Mouse (Mus musculus): ENCODE data around the gene Dennd1c. TPM values are rescaled to one million over a fixed set of nuclear protein-coding genes. Genes with fewer than 3 reads are reported as not detected.

Gene Dennd1c
- polyA plus RNA-seq, 1 experiment = 7.2 TPM

DNA sequence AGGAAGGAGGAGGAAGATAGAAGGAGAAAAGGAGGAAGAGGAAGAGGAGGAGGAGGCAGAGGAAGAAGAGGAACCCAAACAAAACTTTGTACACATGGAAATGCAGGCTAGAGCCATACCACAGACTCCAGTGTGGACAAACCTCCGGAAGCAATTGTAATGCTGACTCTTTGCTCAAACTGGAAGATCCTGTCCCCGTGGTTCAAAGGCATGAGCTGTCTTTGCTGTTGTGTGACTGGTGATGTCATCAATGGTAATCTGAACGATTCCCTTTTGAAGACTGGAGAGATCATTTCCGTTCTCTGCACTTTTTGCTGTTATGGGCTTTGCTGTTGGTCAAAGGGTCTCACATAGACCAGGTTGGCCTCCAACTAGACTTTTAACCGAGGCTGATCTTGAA, 20.0 kb upstream of the Dennd1c start:
- no peak for DNase-seq (ENCODE audit: low read depth, low spot score)
- WGBS = 58% methylated on average over 5 of the region's 5 CpGs

DNA sequence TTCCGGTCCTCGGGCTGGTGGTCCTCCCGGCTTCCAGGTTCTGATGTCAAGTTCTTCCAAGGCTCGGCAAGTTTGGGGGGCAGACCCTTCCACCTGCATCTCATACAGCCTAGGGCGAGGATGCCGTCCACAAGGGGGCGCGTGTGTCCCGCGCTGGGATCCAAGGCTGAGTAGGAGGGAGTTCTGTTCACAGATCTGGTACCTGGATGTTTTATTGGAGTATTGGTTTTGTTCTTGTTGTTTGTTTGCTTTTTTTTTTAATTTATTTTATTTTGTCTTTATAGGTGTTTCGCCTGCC, 18.3 kb upstream of the Dennd1c start:
- 1% methylated on average over 11 of the region's 11 CpGs for WGBS
- peak; percentile 45 for DNase-seq (ENCODE audit: low read depth, low spot score)

DNA sequence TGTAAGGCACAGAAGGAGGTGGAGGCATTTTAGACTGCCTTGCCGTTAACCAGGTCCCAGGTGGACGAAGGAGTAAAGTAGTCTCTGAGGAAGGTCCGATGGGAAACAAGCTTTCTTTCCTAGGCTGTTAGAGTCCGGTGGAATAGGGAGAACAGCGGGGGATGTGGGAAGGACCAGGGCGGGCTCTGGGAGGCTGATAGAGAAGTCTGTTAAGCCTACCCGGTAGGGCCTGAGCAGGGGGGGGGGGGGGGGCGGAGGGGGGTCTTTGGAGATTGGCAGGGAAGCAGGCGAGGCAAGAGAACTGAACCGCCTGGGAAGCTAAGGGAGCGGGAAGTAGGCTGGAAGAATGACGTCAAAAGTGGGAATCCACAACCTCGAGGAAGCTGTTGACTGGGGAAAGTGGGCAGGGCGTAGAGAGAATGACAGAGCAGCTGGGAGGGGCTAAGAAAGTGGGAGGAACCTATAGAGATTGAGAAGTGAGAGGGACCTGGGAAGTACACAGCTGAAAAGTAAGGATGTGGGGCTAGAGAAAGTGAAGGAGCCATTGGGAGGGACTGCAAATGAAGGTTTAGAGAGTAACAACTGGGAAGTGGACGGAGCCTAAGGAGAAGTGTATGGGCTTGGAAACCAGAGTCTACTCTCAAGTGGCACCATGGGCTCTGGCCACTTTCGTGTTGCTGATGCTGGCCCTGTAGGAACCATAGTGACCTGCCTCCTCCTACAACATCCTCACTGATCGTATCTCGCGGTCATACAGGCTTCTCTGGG, 17.7 kb upstream of the Dennd1c start:
- DNase-seq (ENCODE audit: low read depth, low spot score) = peak; percentile 71
- WGBS = 3% methylated on average over 19 of the region's 19 CpGs

DNA sequence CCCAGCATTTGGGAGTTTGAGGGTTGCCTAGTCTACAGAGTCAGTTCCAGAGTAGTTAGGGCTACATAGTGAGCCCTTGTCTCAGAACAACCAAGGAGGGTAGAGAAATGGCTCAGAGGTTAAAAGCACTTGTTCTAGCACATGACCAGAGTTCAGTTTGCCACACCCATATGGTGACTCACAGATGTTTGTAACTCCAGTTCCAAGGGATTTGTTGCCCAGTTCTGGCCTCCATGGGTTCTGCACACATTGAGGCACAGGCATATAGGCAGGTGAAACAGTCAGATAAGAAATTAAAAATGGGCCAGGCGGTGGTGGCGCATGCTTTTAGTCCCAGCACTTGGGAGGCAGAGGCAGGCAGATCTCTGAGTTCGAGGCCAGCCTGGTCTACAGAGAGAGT, 15.9 kb upstream of the Dennd1c start:
- peak; percentile 75 for DNase-seq (ENCODE audit: low read depth, low spot score)
- WGBS = 72% methylated on average over 3 of the region's 3 CpGs

DNA sequence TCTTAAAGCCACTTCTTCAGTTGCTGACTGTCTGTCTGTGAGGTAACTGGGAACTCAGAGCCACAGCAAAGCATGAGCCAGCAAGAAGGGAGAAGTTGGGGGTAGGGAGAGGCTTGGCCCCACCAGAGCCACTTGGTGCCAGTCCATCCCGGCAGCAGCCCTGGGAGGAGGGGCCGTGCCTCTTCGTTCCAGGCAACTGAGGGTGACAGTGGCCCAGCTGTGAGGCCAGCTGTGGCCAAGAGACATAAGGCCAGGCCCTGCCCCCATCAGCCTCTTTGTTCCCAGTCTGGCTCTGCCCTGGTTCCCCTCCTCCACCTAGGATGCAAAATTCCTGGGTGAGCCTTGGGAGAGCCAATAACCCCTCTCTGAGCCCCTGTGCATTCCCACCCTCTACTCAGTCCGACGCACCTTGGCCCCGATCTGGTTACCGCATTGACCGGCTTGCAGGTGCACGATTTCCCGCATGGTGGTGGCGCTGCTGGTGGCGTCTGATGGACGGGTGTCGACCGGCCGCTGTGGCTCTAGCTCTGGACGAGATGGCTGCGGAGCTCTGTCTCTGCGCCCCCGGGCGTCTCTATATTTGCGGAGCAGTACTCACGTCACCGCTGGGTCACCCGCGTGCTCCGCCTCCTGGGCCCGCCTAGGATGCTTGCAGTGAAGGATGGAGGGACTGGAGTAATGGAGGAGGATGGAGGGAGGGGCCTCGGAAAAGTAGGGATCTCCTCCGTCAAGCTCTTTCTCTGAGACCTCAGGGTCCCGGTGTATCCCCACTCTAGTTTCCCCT, 8.9 kb upstream of the Dennd1c start, which contains the start of gene Tubb4a:
Tubb4a (minus strand) TSS at position 734 of the 784 bp plus-strand sequence.
- DNase-seq (ENCODE audit: low read depth, low spot score) = no peak
- 7% methylated on average over 31 of the region's 31 CpGs for WGBS

DNA sequence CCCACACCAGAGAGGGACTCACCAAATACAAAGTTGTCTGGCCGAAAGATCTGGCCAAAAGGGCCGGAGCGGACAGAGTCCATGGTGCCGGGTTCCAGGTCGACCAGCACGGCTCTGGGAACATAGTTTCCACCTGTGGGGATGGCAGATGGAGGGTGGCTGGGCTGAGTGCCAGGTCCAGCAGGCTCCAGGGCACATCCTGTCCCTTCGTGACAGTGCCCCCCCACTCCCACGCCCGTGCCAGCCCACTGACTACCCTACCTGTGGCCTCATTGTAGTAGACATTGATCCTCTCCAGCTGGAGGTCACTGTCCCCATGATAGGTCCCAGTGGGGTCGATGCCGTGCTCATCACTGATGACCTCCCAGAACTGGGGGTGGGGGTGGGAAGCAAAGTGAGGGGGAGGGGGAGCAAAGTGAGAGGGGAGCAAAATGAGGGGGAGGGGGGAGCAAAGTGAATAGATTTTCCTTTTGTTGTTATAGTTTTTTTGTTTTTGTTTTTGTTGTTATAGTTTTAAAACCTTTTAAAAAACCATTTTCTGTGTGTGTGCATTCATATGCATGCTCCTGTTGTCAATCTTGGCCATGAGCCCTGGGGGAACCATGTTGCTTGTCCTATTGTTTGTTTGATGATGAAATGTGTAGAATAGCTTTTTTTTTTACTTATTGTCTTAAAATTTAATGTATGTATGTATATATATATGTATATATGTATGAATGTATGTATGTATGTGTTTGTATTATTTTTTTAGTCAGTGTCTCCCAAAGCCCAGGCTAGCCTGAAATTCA, 7.8 kb upstream of the Dennd1c start:
- no peak for DNase-seq (ENCODE audit: low read depth, low spot score)
- 81% methylated on average over 11 of the region's 11 CpGs for WGBS

DNA sequence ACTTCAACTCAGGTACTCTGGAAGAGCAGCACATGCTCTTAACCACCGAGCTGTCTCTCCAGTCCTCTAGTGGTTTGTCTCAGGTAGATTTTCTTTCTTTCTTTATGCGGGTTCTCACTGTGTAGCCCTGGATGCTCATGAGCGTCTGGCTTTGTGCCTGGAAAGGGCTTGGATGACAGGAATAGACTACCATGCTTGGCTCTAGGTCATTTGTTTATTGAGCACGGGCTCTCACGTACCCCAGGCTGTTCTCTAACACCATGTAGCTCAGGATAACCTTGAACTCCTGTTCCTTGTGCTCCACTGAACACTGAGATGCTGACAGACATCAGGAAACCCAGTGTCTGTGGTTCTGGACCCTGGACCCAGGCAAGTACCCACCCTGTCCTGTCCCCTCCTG, 4.2 kb upstream of the Dennd1c start:
- WGBS = 70% methylated on average over 5 of the region's 5 CpGs
- no peak for DNase-seq (ENCODE audit: low read depth, low spot score)

DNA sequence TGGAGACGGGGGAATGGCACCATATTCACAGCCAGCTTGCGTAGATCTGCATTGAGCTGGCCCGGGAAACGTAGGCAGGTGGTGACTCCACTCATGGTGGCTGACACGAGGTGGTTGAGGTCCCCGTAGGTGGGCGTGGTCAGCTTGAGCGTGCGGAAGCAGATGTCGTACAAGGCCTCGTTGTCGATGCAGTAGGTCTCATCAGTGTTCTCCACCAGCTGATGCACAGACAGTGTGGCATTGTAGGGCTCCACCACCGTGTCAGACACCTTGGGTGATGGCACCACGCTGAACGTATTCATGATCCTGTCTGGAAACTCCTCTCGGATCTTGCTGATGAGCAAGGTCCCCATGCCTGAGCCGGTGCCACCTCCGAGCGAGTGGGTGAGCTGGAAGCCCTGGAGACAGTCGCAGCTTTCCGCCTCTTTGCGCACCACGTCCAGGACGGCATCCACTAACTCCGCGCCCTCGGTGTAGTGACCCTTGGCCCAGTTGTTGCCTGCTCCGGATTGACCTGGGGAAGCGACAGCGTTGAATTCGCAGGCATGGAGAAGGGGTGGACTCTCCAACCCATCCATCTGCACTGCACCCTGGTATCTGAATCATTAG, 3.0 kb upstream of the Dennd1c start:
- WGBS = 93% methylated on average over 31 of the region's 31 CpGs
- DNase-seq (ENCODE audit: low read depth, low spot score) = no peak

DNA sequence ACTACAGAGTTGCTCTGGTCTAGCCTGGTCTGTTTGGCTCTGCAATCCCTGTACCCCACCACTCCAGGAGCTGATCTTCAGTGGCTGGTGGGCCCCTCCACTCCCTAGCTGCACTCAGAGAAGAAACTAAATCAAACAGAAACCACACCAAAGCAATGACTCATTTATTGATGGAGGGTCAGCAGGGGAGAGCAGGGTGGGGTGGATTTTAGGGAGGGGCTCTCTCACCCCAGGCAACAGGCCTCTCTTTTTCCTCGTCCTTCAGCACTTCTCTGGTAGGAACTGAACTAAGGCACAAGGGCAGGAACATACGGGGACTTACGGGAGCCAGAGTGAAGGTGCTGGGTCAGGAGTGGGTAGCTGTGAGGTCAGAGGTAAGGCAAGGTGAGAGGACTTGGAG, 1.6 kb upstream of the Dennd1c start:
- 42% methylated on average over 3 of the region's 3 CpGs for WGBS
- DNase-seq (ENCODE audit: low read depth, low spot score) = no peak

DNA sequence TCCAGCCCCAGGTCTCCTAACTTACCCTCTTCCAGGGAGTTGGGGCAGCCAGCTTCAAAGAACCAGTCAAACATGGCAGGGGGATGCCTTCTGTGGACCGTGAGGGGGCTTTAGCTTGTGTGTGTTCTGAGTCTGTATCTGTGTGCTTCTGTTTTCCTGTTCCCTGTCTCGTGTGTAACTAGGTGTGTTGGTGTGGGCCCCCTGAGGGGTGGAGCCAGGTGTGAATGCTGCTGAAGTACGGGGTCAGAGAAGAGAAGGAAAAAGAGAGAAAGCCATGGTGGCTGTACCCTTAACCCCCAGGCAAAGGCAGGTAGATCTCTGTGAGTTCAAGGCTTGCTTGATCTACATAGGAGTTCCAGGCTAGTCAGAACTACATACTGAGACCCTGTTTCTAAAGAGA, 1.4 kb downstream of the Dennd1c start:
- WGBS = 38% methylated on average over 3 of the region's 3 CpGs
- no peak for DNase-seq (ENCODE audit: low read depth, low spot score)

DNA sequence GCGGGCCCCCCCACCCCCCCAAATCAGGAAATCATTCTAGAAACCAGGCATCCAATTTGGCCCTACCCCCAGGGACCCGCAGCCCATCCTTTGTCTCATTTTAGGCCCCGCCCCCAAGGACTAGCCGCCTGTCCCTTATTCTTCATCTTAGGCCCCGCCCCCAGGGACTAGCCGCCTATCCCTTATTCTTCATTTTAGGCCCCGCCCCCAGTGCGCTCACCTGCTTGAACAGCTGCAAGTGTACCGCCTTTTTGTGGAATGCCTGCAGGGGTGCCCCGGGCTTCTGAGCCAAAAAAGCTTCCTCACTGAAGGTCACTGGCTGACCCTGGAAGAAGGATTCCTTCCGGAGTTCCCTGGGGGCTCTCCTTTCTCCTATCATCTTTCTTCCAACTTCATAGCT, 7.6 kb downstream of the Dennd1c start:
- no peak for DNase-seq (ENCODE audit: low read depth, low spot score)
- WGBS = 11% methylated on average over 11 of the region's 11 CpGs

DNA sequence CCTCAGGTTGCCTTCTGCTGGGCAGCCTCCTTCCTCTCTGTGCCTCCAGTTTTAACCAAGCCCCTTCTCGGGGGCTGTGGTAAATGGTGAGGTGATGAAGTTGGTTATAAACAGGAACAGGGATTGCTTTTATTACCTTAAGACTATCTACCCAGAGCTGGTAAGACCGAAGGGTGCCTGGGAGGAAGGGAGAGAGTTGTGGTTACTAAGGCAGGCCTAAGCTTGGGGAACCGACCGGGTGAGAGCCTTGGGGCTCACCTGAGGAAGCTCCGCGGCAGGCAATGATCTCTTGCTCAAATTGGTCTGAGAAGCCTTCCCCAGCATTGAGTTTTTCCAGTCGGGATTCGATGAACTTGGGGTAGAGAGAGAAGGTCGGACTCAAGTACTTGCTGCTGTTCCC, 8.0 kb downstream of the Dennd1c start:
- WGBS = 13% methylated on average over 9 of the region's 9 CpGs
- no peak for DNase-seq (ENCODE audit: low read depth, low spot score)

DNA sequence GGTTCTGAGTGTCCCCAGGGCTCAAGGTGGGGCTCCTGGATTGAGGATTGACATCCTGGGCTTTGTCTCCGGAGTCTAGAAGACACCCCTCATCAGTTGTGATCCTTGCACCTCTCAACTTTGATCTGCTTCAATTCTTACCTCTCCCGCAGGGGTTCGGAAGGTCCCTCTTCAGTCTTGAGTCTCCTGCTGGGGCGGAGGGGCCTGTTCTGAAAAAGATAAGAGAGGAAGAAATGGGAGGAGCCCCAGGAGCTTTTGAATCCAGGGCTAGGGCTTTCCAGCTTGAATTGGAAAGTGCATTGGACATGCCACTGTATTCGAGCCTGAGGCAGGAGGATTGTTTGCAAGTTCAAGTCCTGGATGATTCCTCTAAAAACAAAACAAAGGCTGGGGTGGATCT, 11.4 kb downstream of the Dennd1c start:
- 76% methylated on average over 5 of the region's 5 CpGs for WGBS

DNA sequence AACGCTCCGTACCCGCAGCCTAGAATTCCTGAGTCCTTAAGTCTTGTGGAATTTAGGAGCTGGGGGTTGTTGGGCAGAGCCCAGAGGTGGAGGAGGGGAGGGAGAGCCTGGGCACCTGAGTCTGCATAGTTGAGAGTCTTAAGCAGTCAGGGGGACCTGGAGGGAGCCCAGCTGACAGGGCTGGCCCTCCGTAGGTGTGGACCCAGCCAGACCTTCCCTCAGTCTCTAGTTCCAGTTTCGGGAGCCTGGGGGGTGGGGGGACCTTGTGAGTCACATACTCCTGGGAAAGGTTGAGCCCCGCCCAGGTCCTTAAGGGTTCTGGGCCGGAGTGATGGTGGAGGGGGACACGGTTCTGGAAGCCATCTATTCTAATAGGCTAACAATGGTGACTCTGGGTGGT, 15.3 kb downstream of the Dennd1c start:
- WGBS = 15% methylated on average over 8 of the region's 8 CpGs
- DNase-seq (ENCODE audit: low read depth, low spot score) = no peak

More for the DNA sequence above, 11.4 kb downstream of the Dennd1c start:
- DNase-seq (ENCODE audit: low read depth, low spot score) = no peak

DNA sequence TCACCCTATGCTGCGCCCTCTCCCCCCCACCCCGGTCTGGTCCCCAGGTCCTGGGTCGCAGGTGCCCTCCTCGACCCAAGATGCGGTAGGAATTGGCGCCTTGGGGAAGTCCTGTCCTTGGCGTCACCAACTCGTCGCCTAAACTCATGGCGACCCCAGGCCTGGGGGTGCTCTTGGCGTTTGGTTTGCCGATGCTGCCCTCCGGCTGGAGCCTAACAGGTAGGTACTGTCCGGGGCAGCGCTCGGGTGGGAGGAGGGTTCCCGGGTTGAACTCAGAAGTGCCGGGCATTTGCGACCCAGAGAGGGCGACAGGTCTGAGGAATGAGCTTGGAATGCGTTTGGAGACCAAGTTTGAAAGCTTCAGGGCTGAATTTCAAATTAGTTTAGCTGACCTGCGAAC, 15.8 kb downstream of the Dennd1c start:
- no peak for DNase-seq (ENCODE audit: low read depth, low spot score)
- 2% methylated on average over 22 of the region's 22 CpGs for WGBS

DNA sequence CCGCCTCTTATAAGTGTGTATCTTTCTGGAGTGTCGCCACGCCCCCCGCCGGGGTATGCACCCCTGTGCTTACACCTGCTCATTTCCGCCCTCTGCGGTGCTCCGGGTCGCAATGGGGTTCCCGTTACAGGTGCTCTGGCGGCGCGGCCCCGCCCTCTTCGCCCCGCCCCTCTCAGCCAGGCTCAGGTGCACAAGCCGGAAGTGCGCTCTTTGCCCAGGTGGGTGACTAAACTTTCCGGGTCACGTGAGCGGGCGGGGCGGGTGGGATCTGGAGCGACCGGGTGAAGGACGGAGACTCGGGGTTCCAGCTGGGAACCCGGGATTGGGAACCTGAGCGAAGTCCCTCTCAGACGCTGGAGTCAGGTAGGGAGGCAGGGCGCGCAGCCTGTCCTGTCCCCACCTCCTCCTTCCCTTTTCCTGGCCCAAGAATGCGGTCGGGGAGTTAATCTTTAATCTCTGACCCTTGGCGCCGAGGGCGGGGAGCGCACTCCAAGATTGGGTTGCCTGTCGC, 16.2 kb downstream of the Dennd1c start:
- WGBS = 1% methylated on average over 39 of the region's 39 CpGs
- peak; percentile 86 for DNase-seq (ENCODE audit: low read depth, low spot score)

DNA sequence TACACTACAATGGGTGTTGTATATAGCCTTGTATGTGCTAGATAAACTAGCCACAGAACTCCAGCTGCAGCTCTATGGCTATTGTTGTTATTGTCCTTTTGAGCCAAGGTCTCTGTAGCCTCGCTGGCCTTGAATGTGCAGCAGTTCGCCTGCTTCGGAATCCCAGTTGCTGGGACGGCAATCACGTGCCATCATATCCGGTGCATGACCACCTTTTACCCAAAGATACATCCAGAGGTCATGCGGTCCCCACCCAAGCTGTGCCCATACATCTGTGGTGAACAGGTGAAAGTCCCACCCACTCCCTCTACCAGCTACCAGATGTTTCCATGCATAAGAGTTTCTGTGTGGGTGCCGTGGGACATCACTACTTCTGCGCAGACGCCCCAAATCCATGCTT, 17.2 kb downstream of the Dennd1c start:
- WGBS = 21% methylated on average over 10 of the region's 10 CpGs
- peak; percentile 42 for DNase-seq (ENCODE audit: low read depth, low spot score)

DNA sequence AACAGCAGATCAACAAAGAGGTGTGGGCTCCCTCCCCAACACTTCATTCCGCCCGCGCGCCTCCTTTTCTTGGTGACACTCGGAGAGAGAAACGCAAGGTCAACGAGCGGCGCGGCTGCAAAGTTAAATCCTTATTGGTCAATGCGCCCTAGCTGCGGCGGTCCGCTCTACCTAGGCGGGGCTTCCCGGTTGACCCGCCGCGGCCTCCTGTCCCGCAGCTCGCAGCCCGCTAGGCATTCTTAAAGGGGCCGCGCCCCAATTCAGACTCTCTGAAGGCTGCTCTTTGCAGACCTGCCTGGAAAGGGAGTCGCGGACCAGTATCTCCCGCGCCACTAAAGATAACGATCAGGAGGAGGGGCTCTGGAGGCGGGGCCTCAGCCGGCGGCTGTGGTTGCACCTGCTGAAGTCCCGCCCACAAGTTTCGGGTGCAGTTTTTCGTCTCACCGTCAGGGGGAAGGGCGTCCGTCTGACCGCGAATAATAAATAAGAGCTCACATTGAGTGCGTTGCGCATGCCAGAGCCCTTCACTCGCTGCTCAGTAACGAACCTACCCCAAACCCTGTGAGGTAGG, 18.0 kb downstream of the Dennd1c start:
- peak; percentile 93 for DNase-seq (ENCODE audit: low read depth, low spot score)
- WGBS = under 1% methylated on average over 44 of the region's 44 CpGs

DNA sequence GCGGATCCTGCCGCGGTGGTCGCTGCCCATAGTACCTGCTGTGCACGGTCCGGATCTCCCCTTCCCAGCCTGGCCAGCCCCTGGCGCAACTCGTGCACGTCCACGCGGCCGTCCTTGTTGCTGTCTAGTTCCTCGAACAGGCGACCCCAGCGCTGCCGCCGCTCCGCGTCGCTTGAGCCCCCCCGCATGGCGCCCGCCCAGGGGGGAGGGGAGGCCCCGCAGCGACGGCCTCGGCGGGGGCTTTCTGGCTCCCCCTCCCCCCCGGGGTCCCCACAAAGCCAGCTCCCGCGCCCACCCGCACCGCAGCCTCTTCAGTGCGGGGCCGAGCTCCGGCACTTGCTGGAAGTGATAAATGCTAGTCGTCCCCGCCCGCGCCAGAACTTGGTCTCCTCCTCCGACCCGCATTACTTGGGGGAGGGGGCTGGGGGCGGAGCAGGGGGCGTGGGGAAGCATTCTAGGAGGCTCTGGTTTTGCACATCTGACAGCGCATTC, 18.8 kb downstream of the Dennd1c start, which contains the start of gene Slc25a23:
Slc25a23 (minus strand) TSS at position 378 of the 492 bp plus-strand sequence.
- no peak for DNase-seq (ENCODE audit: low read depth, low spot score)
- WGBS = 0% methylated on average over 34 of the region's 45 CpGs

Measured in large intestine, adult 2 months (tissue).